Mouse (Mus musculus): ENCODE results near the gene Fam129a.

DNA sequence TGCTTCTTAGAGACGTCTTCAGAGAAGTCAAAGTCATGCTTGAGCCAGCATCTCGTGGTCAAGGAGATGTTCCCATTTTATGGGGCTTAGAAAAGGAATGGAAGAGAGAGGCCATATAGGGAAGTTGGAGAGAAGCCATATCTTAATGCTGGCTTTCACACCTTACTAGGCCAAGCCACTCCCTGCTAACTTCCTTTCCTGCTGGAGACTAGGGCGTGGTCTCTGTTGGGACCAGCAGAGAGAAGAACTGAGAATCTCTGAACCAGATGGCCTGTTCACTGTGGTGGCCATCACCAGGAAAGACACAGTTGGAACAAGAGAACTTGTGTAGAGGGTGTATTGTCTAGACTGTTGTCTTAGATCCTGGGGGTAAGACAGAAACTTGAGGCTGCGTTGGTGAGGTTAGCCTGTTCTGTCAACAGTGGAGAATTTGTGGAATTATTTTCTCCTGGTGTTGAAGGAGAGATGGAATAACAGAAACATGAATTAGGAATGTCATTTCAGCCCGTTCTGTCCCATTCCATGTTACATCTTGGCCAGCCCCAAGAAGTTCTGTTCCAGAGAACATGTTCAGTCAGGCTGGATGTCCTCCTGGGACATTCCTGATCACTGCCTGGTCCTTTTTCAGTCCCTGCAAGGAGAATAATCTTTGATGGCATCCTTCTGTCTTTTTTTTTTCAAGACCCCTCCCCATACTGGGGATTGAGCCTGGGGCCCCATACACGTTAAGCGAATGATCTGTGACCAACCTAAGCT lies 90.9 kb downstream of the Fam129a start:
- TF ChIP-seq CTCF (conservative IDR thresholded peaks at IDR 0.05; ENCODE audit: insufficient read depth, insufficient read length, low read depth, low read length) (no peak), POLR2A (IDR thresholded peaks at IDR 0.05; ENCODE audit: low read depth, low read length) (no peak)
